ENCODE assay signal across 21 mouse cellular contexts in genomic region chr8:126035046-126035445, GRCm38 (mm10). TPM values are rescaled to one million over a fixed set of nuclear protein-coding genes. Genes with fewer than 3 reads are reported as not detected.
A peak's percentile ranks its signal among the peaks of the same experiment; 100 is the strongest.
DNase-seq lines count a peak whose midpoint lies in the region; ATAC-seq and TF ChIP-seq lines count a peak whose summit lies in the region.
"Had no signal": no experiment of that assay in that cellular context is flagged by ENCODE, and none has a peak within 500 bp of the region (broad histone marks: within the 10 kb centered on the region; RNA-seq: fewer than 3 reads in every experiment).

No protein-coding gene starts in this region.

- H3K9me3 ChIP-seq in heart, embryonic 11.5 days (replicated peaks; ENCODE audit: control insufficient read depth, low read length), result no peaks in the 10 kb centered on the region
- no peaks in the 10 kb centered on the region for H3K9me3 ChIP-seq in lung, postnatal 0 days (ENCODE audit: low read length)
- H3K9me3 ChIP-seq: limb, embryonic 13.5 days; liver, embryonic 13.5 days; midbrain, embryonic 10.5 days had no signal

- H3K4me2 ChIP-seq in heart, embryonic 11.5 days, result no peak overlapping the region
- H3K4me2 ChIP-seq in lung, postnatal 0 days (replicated peaks; ENCODE audit: low read depth, low read length), result no peak overlapping the region
- H3K4me2 ChIP-seq: limb, embryonic 13.5 days; liver, embryonic 13.5 days; lung, embryonic 14.5 days had no signal

- H3K27ac ChIP-seq in heart, embryonic 11.5 days (ENCODE audit: low read depth, low read length), result no peak overlapping the region
- peak overlapping the region; percentile 52; the same call in 1 of the 2 replicates for H3K27ac ChIP-seq in cerebellum, adult 2 months (ENCODE audit: insufficient read depth, low read length)
- no peak overlapping the region for H3K27ac ChIP-seq in lung, postnatal 0 days (ENCODE audit: low read length)
- H3K27ac ChIP-seq: limb, embryonic 13.5 days; liver, embryonic 13.5 days; macrophage; midbrain, embryonic 10.5 days had no signal

- H3K27me3 ChIP-seq in heart, embryonic 11.5 days (ENCODE audit: control insufficient read depth, insufficient read depth, low read length), result no peaks in the 10 kb centered on the region
- H3K27me3 ChIP-seq in cerebellum, adult 2 months (ENCODE audit: control insufficient read depth, insufficient read depth, low read length), result no peaks in the 10 kb centered on the region
- no peaks in the 10 kb centered on the region for H3K27me3 ChIP-seq in lung, postnatal 0 days (replicated peaks; ENCODE audit: insufficient read depth, low read length)
- H3K27me3 ChIP-seq: limb, embryonic 13.5 days; liver, embryonic 13.5 days had no signal

- H3K9ac ChIP-seq in heart, embryonic 11.5 days (ENCODE audit: low read depth, low read length), result no peak overlapping the region
- no peak overlapping the region for H3K9ac ChIP-seq in lung, postnatal 0 days (replicated peaks; ENCODE audit: low read depth)
- H3K9ac ChIP-seq: limb, embryonic 13.5 days; liver, embryonic 13.5 days; lung, embryonic 14.5 days had no signal

- peak; percentile 12 to 31 for DNase-seq in heart, adult 18-20 months
- peak; percentile 46 for DNase-seq in retina, postnatal 1 day
- no peak for DNase-seq in retina, embryonic 14.5 days (ENCODE audit: low spot score)
- DNase-seq in cerebellum, adult 2 months, result peak; percentile 88 to 95
- peak; percentile 87 to 90 for DNase-seq in cerebellum, postnatal 36 days
- no peak for DNase-seq in lung, postnatal 0 days (ENCODE audit: low spot score)
- no peak for DNase-seq in testis, postnatal 14 days (ENCODE audit: low spot score)
- DNase-seq: adrenal gland, adult 2 months; gastrocnemius, postnatal 10 days; kidney, adult 2 months; kidney, postnatal 25 days; layer of hippocampus, adult 9-11 months; liver, embryonic 13.5 days; lung, embryonic 14.5 days; right cerebral cortex, adult 18-20 months; thymus, postnatal 4 days had no signal

- H3K4me1 ChIP-seq in heart, embryonic 11.5 days (ENCODE audit: control insufficient read depth, insufficient read depth, low read length), result no peaks in the 10 kb centered on the region
- peaks cover 52% of the 10 kb centered on the region for H3K4me1 ChIP-seq in cerebellum, adult 2 months (ENCODE audit: control insufficient read depth, insufficient read depth, low read length)
- no peaks in the 10 kb centered on the region for H3K4me1 ChIP-seq in lung, postnatal 0 days (ENCODE audit: insufficient read depth, low read depth, low read length)
- H3K4me1 ChIP-seq: liver, embryonic 13.5 days; midbrain, embryonic 10.5 days had no signal

- TF ChIP-seq EP300 in lung, postnatal 0 days (IDR thresholded peaks at IDR 0.05), result no peak

- no peak for ATAC-seq in heart, embryonic 11.5 days (replicated peaks; ENCODE audit: insufficient number of reproducible peaks, low FRiP score, low TSS enrichment)
- no peak for ATAC-seq in lung, postnatal 0 days

- TF ChIP-seq POLR2A in cerebellum, adult 2 months (IDR thresholded peaks at IDR 0.05; ENCODE audit: borderline replicate concordance, insufficient read depth, low read length), result no peak; the same call in 1 of the 2 replicates

- WGBS in heart, embryonic 11.5 days (ENCODE audit: insufficient replicate concordance), result 83% methylated on average over 4 of the region's 4 CpGs
- WGBS in cerebellum, adult 2 months, result 7% methylated on average over 4 of the region's 4 CpGs
- WGBS in lung, postnatal 0 days, result 87% methylated on average over 4 of the region's 4 CpGs

- no peak overlapping the region for H3K4me3 ChIP-seq in heart, embryonic 11.5 days (ENCODE audit: low read depth, low read length)
- H3K4me3 ChIP-seq in cerebellum, adult 2 months (replicated peaks; ENCODE audit: insufficient read depth, low read depth, low read length), result no peak overlapping the region
- no peak overlapping the region for H3K4me3 ChIP-seq in lung, postnatal 0 days (ENCODE audit: low read depth, low read length)
- H3K4me3 ChIP-seq: limb, embryonic 13.5 days; liver, embryonic 13.5 days; midbrain, embryonic 10.5 days had no signal

- no peak for TF ChIP-seq CTCF in cerebellum, adult 2 months (IDR thresholded peaks at IDR 0.05; ENCODE audit: borderline replicate concordance, insufficient read depth, low read depth, low read length)
- TF ChIP-seq CTCF in lung, postnatal 0 days (IDR thresholded peaks at IDR 0.05), result no peak

- no peaks in the 10 kb centered on the region for H3K36me3 ChIP-seq in heart, embryonic 11.5 days (ENCODE audit: control insufficient read depth, insufficient read depth, low read length)
- H3K36me3 ChIP-seq in lung, postnatal 0 days (ENCODE audit: insufficient read depth, low read length), result no peaks in the 10 kb centered on the region
- H3K36me3 ChIP-seq: liver, embryonic 13.5 days; midbrain, embryonic 10.5 days had no signal

RNA-seq across cellular contexts. Expression of gene Kcnk1, which starts 40.1 kb away (rescaled TPM):
- 1 to 10 TPM in 1 of 2 experiments, under 1 TPM in 1; 0.45 to 1.0 TPM for total RNA-seq in heart, adult 18-20 months (2021)
- polyA plus RNA-seq in heart, embryonic 11.5 days (2014; fragmentation: Nextera tagmentation; extraction: Ambion mirVana), result 2.3 and 4.0 TPM in 2 replicates
- polyA plus RNA-seq in cerebellum, adult 2 months (2012; rRNA removed), result 206 and 213 TPM in 2 replicates
- polyA plus RNA-seq in lung, postnatal 0 days (2015; fragmentation: Nextera tagmentation; extraction: Ambion mirVana), result 34.0 and 63.6 TPM in 2 replicates
- total RNA-seq: monocyte, adult 5-6 weeks had no signal
- polyA plus RNA-seq: macrophage had no signal

Comparison
In these comparisons a context has a peak if more than half of its experiments do, and no peak if none do; other contexts are left out.
1. DNase-seq: peak in heart, adult 18-20 months (2 of 2), retina, postnatal 1 day (single experiment), cerebellum, adult 2 months (2 of 2) and cerebellum, postnatal 36 days (2 of 2); none in retina, embryonic 14.5 days (single experiment), lung, postnatal 0 days (single experiment) and testis, postnatal 14 days (single experiment).